Mouse (Mus musculus): Measurements from ENCODE around the gene Adh6a. TPM values are rescaled to one million over a fixed set of nuclear protein-coding genes. Genes with fewer than 3 reads are reported as not detected.

Gene Adh6a
- polyA plus RNA-seq, 1 experiment from 2014 or later, result not detected

- Histone ChIP-seq H3K9ac (ENCODE audit: low read depth, low read length) (no peak overlapping the region), H3K4me2 (ENCODE audit: low read length) (no peak overlapping the region), H3K4me1 (ENCODE audit: control insufficient read depth, insufficient read depth, low read length) (no peaks in the 10 kb centered on the region), H3K27ac (ENCODE audit: low read length) (no peak overlapping the region), H3K4me3 (ENCODE audit: low read depth, low read length) (no peak overlapping the region), H3K9me3 (replicated peaks; ENCODE audit: control insufficient read depth, low read length, poor library complexity, severe bottlenecking) (no peaks in the 10 kb centered on the region), H3K36me3 (ENCODE audit: control insufficient read depth, insufficient read depth, low read length) (no peaks in the 10 kb centered on the region), H3K27me3 (ENCODE audit: control insufficient read depth, insufficient read depth, low read depth, low read length) (no peaks in the 10 kb centered on the region)
- ATAC-seq, result no peak
- 63% methylated on average over 3 of the region's 3 CpGs for WGBS
These were observed 23.1 kb downstream of the Adh6a start for GRCm38 (mm10) chr3:138336104-138336754.

- Histone ChIP-seq H3K4me1 (ENCODE audit: control insufficient read depth, insufficient read depth, low read length) (no peaks in the 10 kb centered on the region), H3K9me3 (replicated peaks; ENCODE audit: control insufficient read depth, low read length, poor library complexity, severe bottlenecking) (no peaks in the 10 kb centered on the region), H3K27me3 (ENCODE audit: control insufficient read depth, insufficient read depth, low read depth, low read length) (no peaks in the 10 kb centered on the region), H3K36me3 (ENCODE audit: control insufficient read depth, insufficient read depth, low read length) (no peaks in the 10 kb centered on the region), H3K4me3 (ENCODE audit: low read depth, low read length) (no peak within 1 kb of the TSS), H3K27ac (ENCODE audit: low read length) (no peak within 1 kb of the TSS), H3K9ac (ENCODE audit: low read depth, low read length) (no peak within 1 kb of the TSS), H3K4me2 (ENCODE audit: low read length) (no peak within 1 kb of the TSS)
- 92% methylated on average over 14 of the region's 14 CpGs for WGBS
- ATAC-seq, result no peak
These were observed 28.4 kb downstream of the Adh6a start, which contains the start of gene Adh6b for GRCm38 (mm10) chr3:138341471-138341870. Gene Adh6b, plus strand, starts transcription at chr3:138341775.

- Histone ChIP-seq H3K4me1 (ENCODE audit: control insufficient read depth, insufficient read depth, low read length) (no peaks in the 10 kb centered on the region), H3K9ac (ENCODE audit: low read depth, low read length) (no peak overlapping the region), H3K9me3 (replicated peaks; ENCODE audit: control insufficient read depth, low read length, poor library complexity, severe bottlenecking) (no peaks in the 10 kb centered on the region), H3K27ac (ENCODE audit: low read length) (no peak overlapping the region), H3K4me3 (ENCODE audit: low read depth, low read length) (no peak overlapping the region), H3K4me2 (ENCODE audit: low read length) (no peak overlapping the region), H3K36me3 (ENCODE audit: control insufficient read depth, insufficient read depth, low read length) (no peaks in the 10 kb centered on the region), H3K27me3 (ENCODE audit: control insufficient read depth, insufficient read depth, low read depth, low read length) (no peaks in the 10 kb centered on the region)
- WGBS, result 78% methylated on average over 3 of the region's 3 CpGs
- ATAC-seq, result no peak
These were observed 34.0 kb downstream of the Adh6a start for GRCm38 (mm10) chr3:138347041-138347440.

GRCm38 (mm10) chr3:138352012-138352809 is 39.1 kb downstream of the Adh6a start:
- Histone ChIP-seq H3K27me3 (ENCODE audit: control insufficient read depth, insufficient read depth, low read depth, low read length) (no peaks in the 10 kb centered on the region), H3K4me3 (ENCODE audit: low read depth, low read length) (no peak overlapping the region), H3K36me3 (ENCODE audit: control insufficient read depth, insufficient read depth, low read length) (no peaks in the 10 kb centered on the region), H3K27ac (ENCODE audit: low read length) (no peak overlapping the region), H3K4me2 (ENCODE audit: low read length) (no peak overlapping the region), H3K4me1 (ENCODE audit: control insufficient read depth, insufficient read depth, low read length) (no peaks in the 10 kb centered on the region), H3K9me3 (replicated peaks; ENCODE audit: control insufficient read depth, low read length, poor library complexity, severe bottlenecking) (no peaks in the 10 kb centered on the region), H3K9ac (ENCODE audit: low read depth, low read length) (no peak overlapping the region)
- ATAC-seq, result no peak
- 93% methylated on average over 11 of the region's 11 CpGs for WGBS

GRCm38 (mm10) chr3:138358856-138359255 is 45.8 kb downstream of the Adh6a start:
- H3K27me3 ChIP-seq (ENCODE audit: control insufficient read depth, insufficient read depth, low read depth, low read length), result no peaks in the 10 kb centered on the region
- WGBS, result 91% methylated on average over 7 of the region's 7 CpGs
- H3K36me3 ChIP-seq (ENCODE audit: control insufficient read depth, insufficient read depth, low read length), result no peaks in the 10 kb centered on the region
- H3K9ac ChIP-seq (ENCODE audit: low read depth, low read length), result no peak overlapping the region
- ATAC-seq, result no peak
- no peaks in the 10 kb centered on the region for H3K9me3 ChIP-seq (replicated peaks; ENCODE audit: control insufficient read depth, low read length, poor library complexity, severe bottlenecking)
- no peaks in the 10 kb centered on the region for H3K4me1 ChIP-seq (ENCODE audit: control insufficient read depth, insufficient read depth, low read length)
- no peak overlapping the region for H3K4me3 ChIP-seq (ENCODE audit: low read depth, low read length)
- H3K27ac ChIP-seq (ENCODE audit: low read length), result no peak overlapping the region
- no peak overlapping the region for H3K4me2 ChIP-seq (ENCODE audit: low read length)

- 85% methylated on average over 4 of the region's 4 CpGs for WGBS
These were observed 47.6 kb downstream of the Adh6a start for GRCm38 (mm10) chr3:138360721-138361120.

GRCm38 (mm10) chr3:138362920-138363319 is 49.8 kb downstream of the Adh6a start:
- Histone ChIP-seq H3K4me3 (ENCODE audit: low read depth, low read length) (no peak overlapping the region), H3K9me3 (replicated peaks; ENCODE audit: control insufficient read depth, low read length, poor library complexity, severe bottlenecking) (no peaks in the 10 kb centered on the region), H3K4me2 (ENCODE audit: low read length) (no peak overlapping the region), H3K36me3 (ENCODE audit: control insufficient read depth, insufficient read depth, low read length) (no peaks in the 10 kb centered on the region), H3K4me1 (ENCODE audit: control insufficient read depth, insufficient read depth, low read length) (no peaks in the 10 kb centered on the region), H3K27ac (ENCODE audit: low read length) (no peak overlapping the region), H3K9ac (ENCODE audit: low read depth, low read length) (no peak overlapping the region), H3K27me3 (ENCODE audit: control insufficient read depth, insufficient read depth, low read depth, low read length) (no peaks in the 10 kb centered on the region)
- WGBS, result 76% methylated on average over 2 of the region's 2 CpGs
- no peak for ATAC-seq

More at GRCm38 (mm10) chr3:138360721-138361120, 47.6 kb downstream of the Adh6a start:
- no peak overlapping the region for H3K27ac ChIP-seq (ENCODE audit: low read length)
- no peaks in the 10 kb centered on the region for H3K27me3 ChIP-seq (ENCODE audit: control insufficient read depth, insufficient read depth, low read depth, low read length)
- H3K4me2 ChIP-seq (ENCODE audit: low read length), result no peak overlapping the region
- H3K9me3 ChIP-seq (replicated peaks; ENCODE audit: control insufficient read depth, low read length, poor library complexity, severe bottlenecking), result no peaks in the 10 kb centered on the region
- H3K36me3 ChIP-seq (ENCODE audit: control insufficient read depth, insufficient read depth, low read length), result no peaks in the 10 kb centered on the region
- H3K9ac ChIP-seq (ENCODE audit: low read depth, low read length), result no peak overlapping the region
- ATAC-seq, result no peak
- H3K4me1 ChIP-seq (ENCODE audit: control insufficient read depth, insufficient read depth, low read length), result no peaks in the 10 kb centered on the region
- no peak overlapping the region for H3K4me3 ChIP-seq (ENCODE audit: low read depth, low read length)

GRCm38 (mm10) chr3:138366181-138366580 is 53.1 kb downstream of the Adh6a start:
- Histone ChIP-seq H3K4me3 (ENCODE audit: low read depth, low read length) (no peak overlapping the region), H3K4me1 (ENCODE audit: control insufficient read depth, insufficient read depth, low read length) (no peaks in the 10 kb centered on the region), H3K36me3 (ENCODE audit: control insufficient read depth, insufficient read depth, low read length) (no peaks in the 10 kb centered on the region), H3K27me3 (ENCODE audit: control insufficient read depth, insufficient read depth, low read depth, low read length) (no peaks in the 10 kb centered on the region), H3K27ac (ENCODE audit: low read length) (no peak overlapping the region), H3K4me2 (ENCODE audit: low read length) (no peak overlapping the region), H3K9me3 (replicated peaks; ENCODE audit: control insufficient read depth, low read length, poor library complexity, severe bottlenecking) (no peaks in the 10 kb centered on the region), H3K9ac (ENCODE audit: low read depth, low read length) (no peak overlapping the region)
- ATAC-seq, result no peak
- WGBS, result 90% methylated on average over 2 of the region's 2 CpGs

- no peaks in the 10 kb centered on the region for H3K36me3 ChIP-seq (ENCODE audit: control insufficient read depth, insufficient read depth, low read length)
- H3K4me2 ChIP-seq (ENCODE audit: low read length), result no peak overlapping the region
- H3K9ac ChIP-seq (ENCODE audit: low read depth, low read length), result no peak overlapping the region
- WGBS, result 93% methylated on average over 1 of the region's 1 CpGs
- no peak overlapping the region for H3K27ac ChIP-seq (ENCODE audit: low read length)
- H3K27me3 ChIP-seq (ENCODE audit: control insufficient read depth, insufficient read depth, low read depth, low read length), result no peaks in the 10 kb centered on the region
- H3K4me3 ChIP-seq (ENCODE audit: low read depth, low read length), result no peak overlapping the region
- no peaks in the 10 kb centered on the region for H3K9me3 ChIP-seq (replicated peaks; ENCODE audit: control insufficient read depth, low read length, poor library complexity, severe bottlenecking)
- no peaks in the 10 kb centered on the region for H3K4me1 ChIP-seq (ENCODE audit: control insufficient read depth, insufficient read depth, low read length)
- no peak for ATAC-seq
These were observed 56.5 kb downstream of the Adh6a start for GRCm38 (mm10) chr3:138369546-138369945.
